13 mouse cellular contexts compared by ENCODE assay signal in genomic region chr11:35915546-35915945, GRCm38 (mm10).
DNase-seq lines count a peak whose midpoint lies in the region; ATAC-seq lines count a peak whose summit lies in the region.
"Had no signal": no experiment of that assay in that cellular context is flagged by ENCODE, and none has a peak within 500 bp of the region (broad histone marks: within the 10 kb centered on the region; RNA-seq: fewer than 3 reads in every experiment).

No protein-coding gene starts in this region.

- H3K27ac ChIP-seq in hindbrain, embryonic 16.5 days (ENCODE audit: low read depth, low read length), result no peak overlapping the region
- no peak overlapping the region for H3K27ac ChIP-seq in hindbrain, embryonic 13.5 days
- H3K27ac ChIP-seq: limb, embryonic 12.5 days had no signal

- H3K27me3 ChIP-seq in hindbrain, embryonic 16.5 days (replicated peaks; ENCODE audit: control insufficient read depth, insufficient read depth, low read length), result no peaks in the 10 kb centered on the region
- H3K27me3 ChIP-seq in hindbrain, embryonic 13.5 days, result no peaks in the 10 kb centered on the region
- H3K27me3 ChIP-seq: limb, embryonic 12.5 days had no signal

- peaks cover 6% of the 10 kb centered on the region; the same call in 1 of the 2 replicates for H3K4me1 ChIP-seq in hindbrain, embryonic 16.5 days (ENCODE audit: control insufficient read depth, insufficient read depth, low read depth, low read length)
- H3K4me1 ChIP-seq in hindbrain, embryonic 13.5 days (replicated peaks), result peaks cover 24% of the 10 kb centered on the region
- H3K4me1 ChIP-seq: megakaryocyte, embryonic 14.5 days had no signal

- intact Hi-C loops in gastrocnemius, postnatal 14 days (cut with DNase I; ENCODE audit: low total_unique reads), result no loop called here

- DNase-seq in MN1 (ENCODE audit: low spot score) (peak; percentile 39), adipocyte (ENCODE audit: low spot score) (no peak)
- DNase-seq in kidney, adult 18-20 months, result peak; percentile 66
- DNase-seq in kidney, postnatal 4 days, result peak; percentile 54 to 72
- no peak for DNase-seq in ovary, postnatal 10 days (ENCODE audit: low spot score)
- DNase-seq in gastrocnemius, postnatal 14 days, result no peak
- DNase-seq: thymus, postnatal 36 days had no signal

- no peak overlapping the region for H3K4me2 ChIP-seq in hindbrain, embryonic 16.5 days (ENCODE audit: low read length)
- no peak overlapping the region for H3K4me2 ChIP-seq in hindbrain, embryonic 13.5 days
- H3K4me2 ChIP-seq: heart, embryonic 11.5 days; limb, embryonic 12.5 days had no signal

- no peak overlapping the region for H3K9ac ChIP-seq in hindbrain, embryonic 16.5 days (ENCODE audit: low read depth, low read length)
- no peak overlapping the region for H3K9ac ChIP-seq in hindbrain, embryonic 13.5 days
- H3K9ac ChIP-seq: limb, embryonic 12.5 days had no signal

- 32% methylated on average over 8 of the region's 8 CpGs for WGBS in hindbrain, embryonic 16.5 days
- WGBS in hindbrain, embryonic 13.5 days, result 36% methylated on average over 8 of the region's 8 CpGs

- 0 out of 2 replicates have a peak, but pooled peaks have one; percentile 18 for ATAC-seq in hindbrain, embryonic 16.5 days
- ATAC-seq in hindbrain, embryonic 13.5 days (ENCODE audit: low FRiP score), result no peak
- ATAC-seq: activated CD4-positive, CD25-positive, alpha-beta regulatory T cell, adult 4 months had no signal

- no peaks in the 10 kb centered on the region for H3K36me3 ChIP-seq in hindbrain, embryonic 16.5 days (ENCODE audit: control insufficient read depth, insufficient read depth, low read length)
- H3K36me3 ChIP-seq in hindbrain, embryonic 13.5 days, result no peaks in the 10 kb centered on the region
- H3K36me3 ChIP-seq: limb, embryonic 12.5 days had no signal

- no peaks in the 10 kb centered on the region for H3K9me3 ChIP-seq in hindbrain, embryonic 16.5 days (ENCODE audit: control insufficient read depth, low read length)
- H3K9me3 ChIP-seq in hindbrain, embryonic 13.5 days, result no peaks in the 10 kb centered on the region
- H3K9me3 ChIP-seq: limb, embryonic 12.5 days; megakaryocyte, embryonic 14.5 days had no signal

- H3K4me3 ChIP-seq in hindbrain, embryonic 16.5 days (ENCODE audit: low read length), result no peak overlapping the region
- H3K4me3 ChIP-seq in hindbrain, embryonic 13.5 days, result no peak overlapping the region
- H3K4me3 ChIP-seq: limb, embryonic 12.5 days; megakaryocyte, embryonic 14.5 days had no signal

Comparison
In these comparisons a context has a peak if more than half of its experiments do, and no peak if none do; other contexts are left out.
1. DNase-seq: peak in MN1 (single experiment), kidney, adult 18-20 months (single experiment) and kidney, postnatal 4 days (2 of 2); none in ovary, postnatal 10 days (single experiment), gastrocnemius, postnatal 14 days (single experiment) and adipocyte (single experiment).